Mouse (Mus musculus): ENCODE results near the gene Fgd3. TPM values are rescaled to one million over a fixed set of nuclear protein-coding genes. Genes with fewer than 3 reads are reported as not detected.

The Fgd3 gene
- polyA plus RNA-seq, 1 experiment from 2014 or later = 2.7 TPM

DNA sequence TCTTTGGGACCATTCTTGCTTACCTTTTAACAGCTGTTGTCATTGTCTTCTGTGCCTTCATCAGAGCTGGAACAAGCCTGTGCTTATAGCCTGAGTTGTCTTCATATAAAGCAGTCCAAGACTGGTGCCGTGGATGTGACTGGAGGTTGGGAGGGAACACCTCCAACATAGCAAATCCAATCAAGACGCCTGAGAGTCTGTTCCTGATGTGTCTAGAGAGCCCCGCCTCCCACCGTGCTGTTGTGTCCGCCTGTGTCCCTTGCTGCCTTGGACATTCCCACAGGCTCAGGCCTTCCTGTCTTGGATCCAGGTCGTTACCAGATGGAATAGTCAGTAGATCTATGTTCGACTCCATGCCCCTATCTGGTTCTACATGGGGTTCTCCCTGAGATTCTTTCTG is 36.0 kb upstream of the Fgd3 start:
- H3K9me3 ChIP-seq (replicated peaks; ENCODE audit: control insufficient read depth, low read length, poor library complexity, severe bottlenecking) = no peaks in the 10 kb centered on the region
- no peak overlapping the region for H3K27ac ChIP-seq (ENCODE audit: low read length)
- WGBS = 81% methylated on average over 7 of the region's 7 CpGs
- H3K4me1 ChIP-seq (ENCODE audit: control insufficient read depth, insufficient read depth, low read length) = peaks cover 14% of the 10 kb centered on the region
- ATAC-seq = no peak
- H3K27me3 ChIP-seq (ENCODE audit: control insufficient read depth, insufficient read depth, low read depth, low read length) = no peaks in the 10 kb centered on the region
- no peak overlapping the region for H3K9ac ChIP-seq (ENCODE audit: low read depth, low read length)
- no peaks in the 10 kb centered on the region for H3K36me3 ChIP-seq (ENCODE audit: control insufficient read depth, insufficient read depth, low read length)
- no peak overlapping the region for H3K4me3 ChIP-seq (ENCODE audit: low read depth, low read length)
- no peak overlapping the region for H3K4me2 ChIP-seq (ENCODE audit: low read length)

DNA sequence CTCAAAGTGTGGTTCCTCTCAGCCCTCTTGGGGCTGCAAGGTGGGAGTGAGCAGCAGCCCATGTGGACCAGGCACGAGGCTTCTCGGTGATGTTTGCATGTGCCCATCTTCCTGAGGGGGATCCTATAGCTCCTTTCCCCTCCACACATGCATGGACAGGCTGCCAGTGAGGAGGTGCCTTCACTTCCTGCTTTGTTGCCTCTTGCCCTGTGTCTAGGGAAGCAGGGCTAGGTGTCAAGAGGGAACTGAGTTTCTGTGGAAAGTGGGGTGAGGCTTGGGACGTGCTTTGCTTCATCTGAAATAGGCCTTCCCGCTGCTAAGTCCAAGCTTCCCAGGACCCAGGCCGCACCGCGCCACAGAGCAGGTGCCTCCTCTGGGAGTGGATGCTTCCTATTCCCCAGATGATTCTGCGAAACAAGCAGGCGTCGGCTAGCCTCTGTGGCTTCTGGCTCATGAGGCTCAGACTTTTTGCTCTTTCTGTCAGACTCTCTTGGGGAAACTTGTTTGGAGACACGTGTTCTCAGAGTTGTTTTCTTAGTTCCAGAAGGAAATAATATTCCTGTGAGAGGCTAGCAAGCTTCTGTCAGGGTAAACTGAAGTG is 35.5 kb upstream of the Fgd3 start:
- no peak overlapping the region for H3K4me3 ChIP-seq (ENCODE audit: low read depth, low read length)
- peaks cover 14% of the 10 kb centered on the region for H3K4me1 ChIP-seq (ENCODE audit: control insufficient read depth, insufficient read depth, low read length)
- no peaks in the 10 kb centered on the region for H3K27me3 ChIP-seq (ENCODE audit: control insufficient read depth, insufficient read depth, low read depth, low read length)
- H3K9ac ChIP-seq (ENCODE audit: low read depth, low read length) = no peak overlapping the region
- no peak for ATAC-seq
- no peaks in the 10 kb centered on the region for H3K9me3 ChIP-seq (replicated peaks; ENCODE audit: control insufficient read depth, low read length, poor library complexity, severe bottlenecking)
- no peak overlapping the region for H3K27ac ChIP-seq (ENCODE audit: low read length)
- WGBS = 85% methylated on average over 11 of the region's 11 CpGs
- H3K36me3 ChIP-seq (ENCODE audit: control insufficient read depth, insufficient read depth, low read length) = no peaks in the 10 kb centered on the region
- no peak overlapping the region for H3K4me2 ChIP-seq (ENCODE audit: low read length)

- Histone ChIP-seq H3K36me3 (ENCODE audit: control insufficient read depth, insufficient read depth, low read length) (no peaks in the 10 kb centered on the region), H3K4me2 (ENCODE audit: low read length) (no peak overlapping the region), H3K9me3 (replicated peaks; ENCODE audit: control insufficient read depth, low read length, poor library complexity, severe bottlenecking) (no peaks in the 10 kb centered on the region), H3K4me3 (ENCODE audit: low read depth, low read length) (no peak overlapping the region), H3K27me3 (ENCODE audit: control insufficient read depth, insufficient read depth, low read depth, low read length) (no peaks in the 10 kb centered on the region), H3K9ac (ENCODE audit: low read depth, low read length) (no peak overlapping the region), H3K27ac (ENCODE audit: low read length) (no peak overlapping the region), H3K4me1 (ENCODE audit: control insufficient read depth, insufficient read depth, low read length) (peaks cover 14% of the 10 kb centered on the region)
- WGBS = 75% methylated on average over 5 of the region's 5 CpGs
- ATAC-seq = no peak
Observed at GRCm38 (mm10) chr13:49353991-49354507, 33.9 kb upstream of the Fgd3 start.

DNA sequence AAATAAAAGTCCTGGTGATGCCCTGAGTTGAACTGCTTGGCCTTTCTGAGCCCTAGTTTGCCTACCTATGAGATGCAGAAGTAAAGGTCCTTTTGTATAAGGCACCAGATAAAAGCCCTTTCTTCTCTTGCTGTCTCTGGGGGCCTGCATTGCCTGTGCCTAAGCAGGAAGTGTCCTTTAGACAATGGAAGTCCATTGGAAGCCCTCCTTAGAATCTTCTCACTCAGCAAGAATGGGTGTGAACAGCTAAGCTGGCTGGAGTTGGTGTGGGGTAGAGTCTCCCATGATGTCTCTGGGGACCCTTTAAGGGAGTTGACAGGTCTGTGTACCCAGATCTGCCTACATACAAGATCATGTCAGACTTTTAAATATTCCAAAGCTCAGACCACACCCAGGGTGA is 33.3 kb upstream of the Fgd3 start:
- no peak overlapping the region for H3K9ac ChIP-seq (ENCODE audit: low read depth, low read length)
- no peak overlapping the region for H3K4me3 ChIP-seq (ENCODE audit: low read depth, low read length)
- no peak overlapping the region for H3K4me2 ChIP-seq (ENCODE audit: low read length)
- no peak overlapping the region for H3K27ac ChIP-seq (ENCODE audit: low read length)
- no peaks in the 10 kb centered on the region for H3K9me3 ChIP-seq (replicated peaks; ENCODE audit: control insufficient read depth, low read length, poor library complexity, severe bottlenecking)
- no peaks in the 10 kb centered on the region for H3K36me3 ChIP-seq (ENCODE audit: control insufficient read depth, insufficient read depth, low read length)
- no peak for ATAC-seq
- no peaks in the 10 kb centered on the region for H3K27me3 ChIP-seq (ENCODE audit: control insufficient read depth, insufficient read depth, low read depth, low read length)
- H3K4me1 ChIP-seq (ENCODE audit: control insufficient read depth, insufficient read depth, low read length) = peaks cover 17% of the 10 kb centered on the region

- Histone ChIP-seq H3K9ac (ENCODE audit: low read depth, low read length) (no peak overlapping the region), H3K36me3 (ENCODE audit: control insufficient read depth, insufficient read depth, low read length) (no peaks in the 10 kb centered on the region), H3K27me3 (ENCODE audit: control insufficient read depth, insufficient read depth, low read depth, low read length) (no peaks in the 10 kb centered on the region), H3K4me3 (ENCODE audit: low read depth, low read length) (no peak overlapping the region), H3K4me2 (ENCODE audit: low read length) (no peak overlapping the region), H3K27ac (ENCODE audit: low read length) (peak overlapping the region; percentile 38; the same call in 1 of the 2 replicates), H3K9me3 (replicated peaks; ENCODE audit: control insufficient read depth, low read length, poor library complexity, severe bottlenecking) (no peaks in the 10 kb centered on the region), H3K4me1 (ENCODE audit: control insufficient read depth, insufficient read depth, low read length) (peaks cover 18% of the 10 kb centered on the region)
- ATAC-seq = peak; percentile 49; the same call in 1 of the 2 replicates
- 29% methylated on average over 3 of the region's 3 CpGs for WGBS
Observed at GRCm38 (mm10) chr13:49352581-49353159, 32.6 kb upstream of the Fgd3 start.

GRCm38 (mm10) chr13:49349836-49350505 is 29.9 kb upstream of the Fgd3 start:
- 91% methylated on average over 6 of the region's 6 CpGs for WGBS
- no peak overlapping the region for H3K4me3 ChIP-seq (ENCODE audit: low read depth, low read length)
- no peaks in the 10 kb centered on the region for H3K27me3 ChIP-seq (ENCODE audit: control insufficient read depth, insufficient read depth, low read depth, low read length)
- no peak overlapping the region for H3K27ac ChIP-seq (ENCODE audit: low read length)
- H3K4me2 ChIP-seq (ENCODE audit: low read length) = no peak overlapping the region
- peaks cover 18% of the 10 kb centered on the region for H3K4me1 ChIP-seq (ENCODE audit: control insufficient read depth, insufficient read depth, low read length)
- no peak for ATAC-seq
- no peaks in the 10 kb centered on the region for H3K9me3 ChIP-seq (replicated peaks; ENCODE audit: control insufficient read depth, low read length, poor library complexity, severe bottlenecking)
- H3K9ac ChIP-seq (ENCODE audit: low read depth, low read length) = no peak overlapping the region
- no peaks in the 10 kb centered on the region for H3K36me3 ChIP-seq (ENCODE audit: control insufficient read depth, insufficient read depth, low read length)

- no peaks in the 10 kb centered on the region for H3K36me3 ChIP-seq (ENCODE audit: control insufficient read depth, insufficient read depth, low read length)
- H3K4me2 ChIP-seq (ENCODE audit: low read length) = no peak overlapping the region
- no peak overlapping the region for H3K9ac ChIP-seq (ENCODE audit: low read depth, low read length)
- H3K4me3 ChIP-seq (ENCODE audit: low read depth, low read length) = no peak overlapping the region
- no peak for ATAC-seq
- 91% methylated on average over 4 of the region's 4 CpGs for WGBS
- no peaks in the 10 kb centered on the region for H3K27me3 ChIP-seq (ENCODE audit: control insufficient read depth, insufficient read depth, low read depth, low read length)
- H3K27ac ChIP-seq (ENCODE audit: low read length) = no peak overlapping the region
- no peaks in the 10 kb centered on the region for H3K9me3 ChIP-seq (replicated peaks; ENCODE audit: control insufficient read depth, low read length, poor library complexity, severe bottlenecking)
- peaks cover 23% of the 10 kb centered on the region for H3K4me1 ChIP-seq (ENCODE audit: control insufficient read depth, insufficient read depth, low read length)
Observed at GRCm38 (mm10) chr13:49349335-49349734, 29.2 kb upstream of the Fgd3 start.

DNA sequence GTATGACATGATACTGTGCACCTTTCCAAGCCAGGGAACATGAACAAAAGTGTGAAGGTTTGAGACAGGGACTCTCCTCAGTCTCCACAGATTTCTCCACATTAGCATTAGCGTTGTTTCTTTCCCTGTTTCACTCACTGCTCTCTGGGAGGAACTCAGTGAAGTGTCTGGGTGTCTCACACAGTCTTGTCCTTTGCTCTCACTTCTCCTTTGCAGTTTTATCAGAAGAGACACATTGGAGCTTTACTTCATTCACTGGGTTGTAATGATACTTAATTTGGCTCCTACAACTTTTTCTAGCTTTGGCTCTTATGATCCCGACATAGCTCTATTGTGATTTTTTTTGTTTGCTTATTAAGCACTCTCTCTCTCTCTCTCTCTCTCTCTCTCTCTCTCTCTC is 28.4 kb upstream of the Fgd3 start:
- no peaks in the 10 kb centered on the region for H3K36me3 ChIP-seq (ENCODE audit: control insufficient read depth, insufficient read depth, low read length)
- WGBS = 98% methylated on average over 2 of the region's 2 CpGs
- H3K27me3 ChIP-seq (ENCODE audit: control insufficient read depth, insufficient read depth, low read depth, low read length) = no peaks in the 10 kb centered on the region
- H3K9ac ChIP-seq (ENCODE audit: low read depth, low read length) = no peak overlapping the region
- H3K4me1 ChIP-seq (ENCODE audit: control insufficient read depth, insufficient read depth, low read length) = peaks cover 31% of the 10 kb centered on the region
- no peaks in the 10 kb centered on the region for H3K9me3 ChIP-seq (replicated peaks; ENCODE audit: control insufficient read depth, low read length, poor library complexity, severe bottlenecking)
- no peak overlapping the region for H3K4me3 ChIP-seq (ENCODE audit: low read depth, low read length)
- no peak for ATAC-seq
- no peak overlapping the region for H3K4me2 ChIP-seq (ENCODE audit: low read length)
- no peak overlapping the region for H3K27ac ChIP-seq (ENCODE audit: low read length)

- no peak for ATAC-seq
- no peaks in the 10 kb centered on the region for H3K9me3 ChIP-seq (replicated peaks; ENCODE audit: control insufficient read depth, low read length, poor library complexity, severe bottlenecking)
- H3K27me3 ChIP-seq (ENCODE audit: control insufficient read depth, insufficient read depth, low read depth, low read length) = no peaks in the 10 kb centered on the region
- no peak overlapping the region for H3K4me3 ChIP-seq (ENCODE audit: low read depth, low read length)
- H3K27ac ChIP-seq (ENCODE audit: low read length) = no peak overlapping the region
- 82% methylated on average over 2 of the region's 2 CpGs for WGBS
- no peaks in the 10 kb centered on the region for H3K36me3 ChIP-seq (ENCODE audit: control insufficient read depth, insufficient read depth, low read length)
- peaks cover 32% of the 10 kb centered on the region for H3K4me1 ChIP-seq (ENCODE audit: control insufficient read depth, insufficient read depth, low read length)
- no peak overlapping the region for H3K4me2 ChIP-seq (ENCODE audit: low read length)
- no peak overlapping the region for H3K9ac ChIP-seq (ENCODE audit: low read depth, low read length)
Observed at GRCm38 (mm10) chr13:49345476-49345875, 25.4 kb upstream of the Fgd3 start.

Measured in midbrain, embryonic 16.5 days (tissue).